Mouse (Mus musculus) spleen, adult 12 weeks (tissue): ENCODE measurements around the gene Tbx2.

Experiments
- DNase-seq: peaks from one replicate; pipeline ENCODE4 v3.0.0; 2022; ENCODE audit warnings: low spot score

Tbx2 gene

DNA sequence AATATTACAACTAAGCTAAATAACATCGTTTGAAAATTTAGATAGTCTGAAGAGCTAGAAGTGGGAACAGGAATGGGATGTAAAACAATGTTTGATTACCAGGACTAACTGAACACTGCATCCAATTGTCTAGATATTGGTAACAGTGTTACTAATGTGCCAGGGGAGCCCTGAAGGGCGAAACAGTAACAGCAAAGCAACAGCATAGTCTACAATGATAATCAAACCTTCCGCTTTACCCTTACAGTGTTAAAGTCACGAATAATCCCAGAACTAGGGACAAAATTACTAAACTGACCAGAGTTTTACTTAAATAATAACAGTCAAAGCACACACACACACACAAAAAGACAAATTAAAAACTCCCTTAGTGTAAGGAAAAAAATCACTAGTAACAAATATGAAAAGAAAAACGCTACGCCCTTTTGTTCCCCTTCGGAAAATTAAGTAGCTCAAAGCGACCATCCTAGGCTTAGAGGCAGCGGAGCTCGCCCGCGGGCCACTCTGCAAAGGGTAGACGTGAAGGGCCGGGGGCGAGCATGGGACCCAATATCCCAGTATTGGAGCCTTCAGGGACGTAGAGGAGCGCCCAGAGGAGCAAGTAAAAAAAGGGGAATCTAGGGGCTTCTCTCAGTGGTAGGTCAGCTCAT is 55.6 kb downstream of the Tbx2 start:
- no peak for DNase-seq

DNA sequence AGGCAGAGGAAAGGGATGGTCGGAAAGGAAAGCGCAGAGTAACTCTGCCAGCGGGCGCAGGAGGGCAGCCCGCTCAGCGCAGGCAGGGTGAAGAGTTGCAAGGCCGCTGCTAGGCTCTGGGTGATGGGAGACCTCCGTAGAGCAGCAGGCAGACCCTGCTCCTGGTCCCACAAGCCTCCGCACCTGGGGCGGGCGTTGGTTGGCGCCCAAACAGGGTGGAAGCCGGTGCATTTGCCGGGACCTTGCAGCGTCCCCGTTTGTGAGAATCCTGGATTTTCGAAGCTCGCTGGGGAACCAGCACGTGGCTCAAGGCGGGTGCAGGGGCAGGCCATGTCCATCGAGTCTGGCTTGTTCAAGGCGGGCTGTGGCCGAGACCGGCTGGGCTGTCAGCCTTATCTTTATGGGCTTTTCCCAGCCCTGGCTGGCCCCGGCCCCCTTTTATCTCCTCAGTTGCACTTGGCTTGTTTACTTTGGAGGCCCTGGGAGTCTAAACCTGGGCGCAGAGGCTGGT is 56.2 kb downstream of the Tbx2 start:
- no peak for DNase-seq

DNA sequence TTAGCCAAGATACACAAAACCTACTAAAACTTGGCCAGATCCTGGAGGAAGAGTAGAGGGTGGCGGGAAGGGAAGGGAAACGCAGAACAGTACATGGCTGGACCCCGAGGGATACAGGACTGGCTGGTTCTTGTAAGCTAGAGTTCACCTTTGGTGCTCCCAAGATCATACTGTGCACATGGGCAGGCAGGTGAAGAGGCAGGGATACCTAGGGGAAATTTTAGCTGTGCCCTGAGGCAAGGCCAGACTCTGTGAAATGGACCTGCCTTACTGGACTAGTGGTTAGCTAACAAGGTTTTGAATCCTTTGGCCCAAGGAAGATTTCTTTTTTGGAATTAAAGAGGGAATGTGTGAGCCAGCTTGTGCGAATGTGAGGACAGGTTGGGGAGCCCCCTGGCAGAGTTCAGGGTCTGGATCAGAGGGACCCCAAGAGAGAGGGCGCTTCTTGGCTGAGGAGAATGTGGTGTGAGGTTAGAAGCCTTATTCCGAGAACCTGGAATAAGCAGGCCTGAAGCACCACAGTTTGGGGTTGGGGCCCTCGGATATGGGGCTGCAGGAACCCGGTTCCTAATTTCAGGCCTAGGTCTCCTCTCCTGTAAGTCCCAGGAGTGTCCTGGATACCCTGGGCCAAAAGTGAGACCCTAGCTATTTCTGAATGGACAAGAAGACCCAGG is 56.8 kb downstream of the Tbx2 start:
- DNase-seq, result no peak

DNA sequence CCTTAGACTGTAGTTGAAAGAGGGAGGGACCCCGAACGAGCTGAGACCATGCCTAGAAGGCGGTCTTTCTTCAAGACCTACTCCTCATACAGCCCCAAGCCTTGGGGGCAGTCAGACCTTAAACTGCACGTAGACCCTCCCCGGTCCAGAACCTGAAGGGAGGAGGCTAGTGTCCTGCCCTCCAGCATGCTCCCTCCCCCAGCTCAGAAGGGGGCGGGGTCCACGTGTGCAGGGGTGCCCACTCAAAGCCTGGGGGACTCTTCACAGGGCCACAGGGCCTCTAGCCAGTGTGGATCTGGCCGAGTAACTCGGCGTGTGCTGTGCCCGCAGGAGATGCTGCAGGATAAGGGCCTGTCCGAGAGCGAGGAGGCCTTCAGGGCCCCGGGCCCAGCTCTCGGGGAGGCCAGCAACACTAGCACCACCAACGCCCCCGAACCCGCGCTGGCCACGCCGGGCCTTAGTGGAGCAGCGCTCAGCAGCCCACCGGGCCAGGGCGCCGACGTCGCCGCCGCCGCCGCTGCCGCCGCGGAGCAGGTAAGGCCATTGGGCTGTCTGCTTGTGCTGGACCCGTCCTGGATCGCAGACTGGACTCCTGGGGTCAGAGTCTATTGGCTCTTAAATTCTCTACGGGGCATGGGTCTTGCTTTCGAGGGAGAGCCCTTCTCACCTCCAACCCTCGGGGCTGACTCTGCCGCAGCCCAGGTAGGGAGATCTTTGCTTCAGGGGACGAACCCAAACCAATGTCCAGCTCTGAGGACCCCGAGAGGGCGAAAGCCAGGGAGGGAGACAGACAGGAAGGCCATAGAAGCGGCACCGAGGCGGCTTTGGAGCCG is 57.6 kb downstream of the Tbx2 start:
- DNase-seq, result no peak

DNA sequence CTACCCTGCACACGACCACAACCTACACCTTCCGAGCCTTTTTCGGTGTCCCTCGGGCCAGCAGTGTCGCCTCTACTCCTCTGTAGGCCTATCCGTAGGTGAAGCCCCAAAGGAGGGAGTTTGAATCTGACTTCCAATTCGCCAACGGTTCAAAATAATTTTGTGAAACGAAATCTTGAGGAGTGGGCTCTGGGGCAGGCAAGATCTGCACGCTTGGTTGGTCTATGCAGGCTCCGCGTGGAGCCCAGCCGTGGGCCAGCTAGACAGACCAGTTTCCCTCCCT is 58.2 kb downstream of the Tbx2 start:
- DNase-seq, result no peak

DNA sequence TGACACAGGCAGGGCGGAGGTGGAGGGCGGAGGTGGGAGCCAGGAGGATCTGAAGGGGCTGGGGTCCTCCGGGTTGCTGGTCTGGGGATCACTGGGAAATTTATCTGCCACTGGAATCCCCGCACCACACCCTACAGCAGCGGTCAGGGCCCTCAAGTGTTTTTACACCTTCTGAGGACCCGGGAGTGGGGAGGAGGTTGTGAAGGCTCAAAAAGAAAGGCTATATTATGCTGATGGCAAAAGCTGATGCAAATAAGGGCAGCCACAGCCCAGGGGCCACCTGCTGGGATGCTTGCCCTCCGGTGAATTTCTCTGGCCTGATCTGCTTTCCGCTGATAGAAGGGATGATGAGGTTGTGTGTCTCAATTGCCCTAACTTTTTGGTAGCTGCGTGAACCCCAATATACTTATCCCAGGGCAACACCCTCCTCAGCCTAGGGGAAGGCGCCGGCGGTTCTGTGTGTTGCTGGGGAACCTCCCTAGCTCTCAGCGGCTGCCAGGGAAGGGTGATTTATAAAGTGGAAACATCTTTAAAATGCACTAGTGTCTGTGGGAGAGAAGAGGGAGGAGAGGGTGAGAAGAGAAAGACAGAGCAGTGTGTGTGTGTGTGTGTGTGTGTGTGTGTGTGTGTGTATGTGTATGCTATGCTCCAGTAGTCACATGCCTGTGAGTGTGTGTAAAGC is 58.8 kb downstream of the Tbx2 start:
- no peak for DNase-seq
